Mouse (Mus musculus): ENCODE measurements around the gene Mt3. TPM values are rescaled to one million over a fixed set of nuclear protein-coding genes. Genes with fewer than 3 reads are reported as not detected.

Gene Mt3
- polyA plus RNA-seq, 1 experiment from 2014 or later = 12.0 TPM

DNA sequence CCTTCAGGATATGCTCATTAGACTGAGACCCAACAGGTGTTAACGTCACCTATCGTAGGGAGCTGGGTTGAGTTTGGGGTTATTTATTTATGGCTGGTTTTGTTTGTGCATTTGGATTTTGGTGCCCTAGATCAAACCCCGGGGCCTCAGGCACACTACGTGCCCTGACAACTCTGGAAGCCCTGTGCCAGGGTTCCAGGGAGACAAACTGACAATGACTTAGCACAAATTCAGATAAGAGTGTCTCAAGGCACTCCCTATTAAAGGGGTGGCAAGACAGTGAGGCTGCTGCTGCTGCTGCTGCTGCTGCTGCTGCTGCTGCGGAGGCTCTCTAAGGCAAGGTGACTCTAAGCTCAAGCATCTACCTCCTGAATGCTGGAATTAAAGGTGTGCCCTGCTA lies 17.1 kb downstream of the Mt3 start:
- no peak overlapping the region for H3K4me2 ChIP-seq
- H3K36me3 ChIP-seq (ENCODE audit: control insufficient read depth, insufficient read depth, low read length) = no peaks in the 10 kb centered on the region
- WGBS = 93% methylated on average over 5 of the region's 5 CpGs
- H3K9ac ChIP-seq (ENCODE audit: low read length) = no peak overlapping the region
- DNase-seq (ENCODE audit: low spot score, missing footprints) (no peak), ATAC-seq (ENCODE audit: low FRiP score) (no peak)
- H3K27ac ChIP-seq (ENCODE audit: low read depth, low read length) = no peak overlapping the region
- peaks cover 16% of the 10 kb centered on the region for H3K4me1 ChIP-seq (ENCODE audit: control insufficient read depth, insufficient read depth, low read length)
- H3K9me3 ChIP-seq (ENCODE audit: control insufficient read depth, low read length) = no peaks in the 10 kb centered on the region
- peaks cover 44% of the 10 kb centered on the region for H3K27me3 ChIP-seq (ENCODE audit: control insufficient read depth, insufficient read depth, low read length)
- no peak overlapping the region for H3K4me3 ChIP-seq (ENCODE audit: low read depth, low read length)

- peaks cover 16% of the 10 kb centered on the region for H3K4me1 ChIP-seq (ENCODE audit: control insufficient read depth, insufficient read depth, low read length)
- ATAC-seq (ENCODE audit: low FRiP score) = no peak
- H3K36me3 ChIP-seq (ENCODE audit: control insufficient read depth, insufficient read depth, low read length) = no peaks in the 10 kb centered on the region
- H3K27me3 ChIP-seq (ENCODE audit: control insufficient read depth, insufficient read depth, low read length) = peaks cover 52% of the 10 kb centered on the region
- H3K4me2 ChIP-seq = no peak overlapping the region
- DNase-seq (ENCODE audit: low spot score, missing footprints) = no peak
- WGBS = 51% methylated on average over 10 of the region's 10 CpGs
- H3K9me3 ChIP-seq (ENCODE audit: control insufficient read depth, low read length) = no peaks in the 10 kb centered on the region
- no peak overlapping the region for H3K9ac ChIP-seq (ENCODE audit: low read length)
- no peak overlapping the region for H3K4me3 ChIP-seq (ENCODE audit: low read depth, low read length)
- no peak overlapping the region for H3K27ac ChIP-seq (ENCODE audit: low read depth, low read length)
Observed at GRCm38 (mm10) chr8:94171321-94171755, 18.9 kb downstream of the Mt3 start.

DNA sequence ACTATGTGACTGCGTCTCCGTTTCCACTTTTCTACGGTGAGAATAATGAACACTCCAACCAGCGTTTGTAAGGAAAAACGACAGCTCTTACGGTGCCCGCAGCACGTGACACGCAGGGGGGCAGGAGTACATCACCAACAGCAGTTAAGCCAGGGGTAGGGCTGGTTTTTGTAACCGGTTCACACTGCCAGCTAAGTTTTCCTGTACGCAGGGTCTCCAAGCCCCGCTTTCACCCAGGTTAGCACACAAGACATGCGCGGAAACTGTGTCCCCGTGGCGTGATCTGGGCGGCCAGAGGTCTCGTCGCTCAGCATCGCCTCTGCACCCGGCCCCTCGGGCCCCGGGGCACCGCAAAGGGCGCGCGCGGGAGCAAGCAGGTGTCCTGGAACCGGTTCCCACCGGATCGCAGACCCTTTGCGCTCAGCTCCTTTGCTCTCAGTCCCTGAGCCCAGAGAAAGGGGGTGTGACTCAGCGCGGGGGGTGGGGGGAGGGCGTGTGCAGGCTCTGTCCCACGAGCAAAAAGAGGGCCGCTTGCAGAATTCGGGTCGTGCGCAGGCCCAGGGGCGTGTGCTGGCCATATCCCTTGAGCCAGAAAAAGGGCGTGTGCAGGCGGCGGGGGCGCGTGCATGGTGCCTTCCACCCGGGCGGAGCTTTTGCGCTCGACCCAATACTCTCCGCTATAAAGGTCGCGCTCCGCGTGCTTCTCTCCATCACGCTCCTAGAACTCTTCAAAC lies 19.8 kb downstream of the Mt3 start, which contains the start of gene Mt2:
Gene Mt2 (plus strand): TSS at position 590 of the 734 bp plus-strand sequence.
- under 1% methylated on average over 56 of the region's 56 CpGs for WGBS
- H3K4me2 ChIP-seq = peak within 1 kb of the TSS; percentile 53
- ATAC-seq (ENCODE audit: low FRiP score) (peak; percentile 71; the same call in 1 of the 2 replicates), DNase-seq (ENCODE audit: low spot score, missing footprints) (peak; percentile 97)
- no peak within 1 kb of the TSS for H3K27ac ChIP-seq (ENCODE audit: low read depth, low read length)
- peaks cover 60% of the 10 kb centered on the region for H3K27me3 ChIP-seq (ENCODE audit: control insufficient read depth, insufficient read depth, low read length)
- no peaks in the 10 kb centered on the region for H3K9me3 ChIP-seq (ENCODE audit: control insufficient read depth, low read length)
- peaks cover 16% of the 10 kb centered on the region for H3K4me1 ChIP-seq (ENCODE audit: control insufficient read depth, insufficient read depth, low read length)
- peak within 1 kb of the TSS; percentile 35 for H3K9ac ChIP-seq (ENCODE audit: low read length)
- peak within 1 kb of the TSS; percentile 36 for H3K4me3 ChIP-seq (ENCODE audit: low read depth, low read length)
- no peaks in the 10 kb centered on the region for H3K36me3 ChIP-seq (ENCODE audit: control insufficient read depth, insufficient read depth, low read length)

DNA sequence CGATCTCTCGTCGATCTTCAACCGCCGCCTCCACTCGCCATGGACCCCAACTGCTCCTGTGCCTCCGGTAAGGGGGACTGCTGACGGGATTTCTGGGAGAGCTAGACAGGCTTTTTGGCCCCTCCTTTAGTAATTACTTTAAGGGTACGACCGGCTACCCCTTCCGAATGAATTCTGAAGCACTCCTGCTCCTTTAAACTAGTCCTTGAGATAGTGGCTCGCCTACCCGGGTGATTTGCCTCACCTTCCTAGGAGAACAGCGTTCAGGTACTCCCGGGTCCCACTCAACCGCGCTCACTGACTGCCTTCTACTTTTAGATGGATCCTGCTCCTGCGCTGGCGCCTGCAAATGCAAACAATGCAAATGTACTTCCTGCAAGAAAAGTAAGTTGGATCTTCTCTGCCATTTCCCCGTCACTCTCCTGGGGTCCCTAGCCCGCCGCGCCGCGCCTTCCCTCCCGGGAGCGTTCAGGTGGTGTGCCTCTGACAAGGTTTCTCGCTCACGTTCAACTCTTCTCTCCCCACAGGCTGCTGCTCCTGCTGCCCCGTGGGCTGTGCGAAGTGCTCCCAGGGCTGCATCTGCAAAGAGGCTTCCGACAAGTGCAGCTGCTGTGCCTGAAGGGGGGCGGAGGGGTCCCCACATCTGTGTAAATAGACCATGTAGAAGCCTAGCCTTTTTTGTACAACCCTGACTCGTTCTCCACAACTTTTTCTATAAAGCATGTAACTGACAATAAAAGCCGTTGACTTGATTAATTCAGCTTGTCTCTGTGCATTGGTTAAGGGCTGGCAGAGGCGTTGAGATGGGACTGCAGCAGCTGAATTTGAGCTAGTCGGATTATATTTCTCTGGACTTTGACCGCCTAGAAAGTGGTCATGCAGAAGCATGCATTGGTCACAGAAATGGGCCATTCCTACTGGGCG lies 20.7 kb downstream of the Mt3 start:
- Histone ChIP-seq H3K4me3 (ENCODE audit: low read depth, low read length) (peak overlapping the region; percentile 36), H3K27me3 (ENCODE audit: control insufficient read depth, insufficient read depth, low read length) (peaks cover 67% of the 10 kb centered on the region), H3K36me3 (ENCODE audit: control insufficient read depth, insufficient read depth, low read length) (no peaks in the 10 kb centered on the region), H3K9me3 (ENCODE audit: control insufficient read depth, low read length) (no peaks in the 10 kb centered on the region), H3K27ac (ENCODE audit: low read depth, low read length) (no peak overlapping the region), H3K4me2 (peak overlapping the region; percentile 53), H3K9ac (ENCODE audit: low read length) (peak overlapping the region; percentile 30; the same call in 1 of the 2 replicates), H3K4me1 (ENCODE audit: control insufficient read depth, insufficient read depth, low read length) (peaks cover 16% of the 10 kb centered on the region)
- DNase-seq (ENCODE audit: low spot score, missing footprints) (peak; percentile 93), ATAC-seq (ENCODE audit: low FRiP score) (peak; percentile 33; the same call in 1 of the 2 replicates)
- WGBS = 1% methylated on average over 39 of the region's 39 CpGs

GRCm38 (mm10) chr8:94173848-94174403 lies 21.5 kb downstream of the Mt3 start:
- Histone ChIP-seq H3K27ac (ENCODE audit: low read depth, low read length) (no peak overlapping the region), H3K4me3 (ENCODE audit: low read depth, low read length) (no peak overlapping the region), H3K4me1 (ENCODE audit: control insufficient read depth, insufficient read depth, low read length) (peaks cover 16% of the 10 kb centered on the region), H3K9ac (ENCODE audit: low read length) (no peak overlapping the region), H3K36me3 (ENCODE audit: control insufficient read depth, insufficient read depth, low read length) (no peaks in the 10 kb centered on the region), H3K4me2 (no peak overlapping the region), H3K27me3 (ENCODE audit: control insufficient read depth, insufficient read depth, low read length) (peaks cover 74% of the 10 kb centered on the region), H3K9me3 (ENCODE audit: control insufficient read depth, low read length) (no peaks in the 10 kb centered on the region)
- ATAC-seq (ENCODE audit: low FRiP score) (no peak), DNase-seq (ENCODE audit: low spot score, missing footprints) (no peak)
- 46% methylated on average over 11 of the region's 11 CpGs for WGBS

DNA sequence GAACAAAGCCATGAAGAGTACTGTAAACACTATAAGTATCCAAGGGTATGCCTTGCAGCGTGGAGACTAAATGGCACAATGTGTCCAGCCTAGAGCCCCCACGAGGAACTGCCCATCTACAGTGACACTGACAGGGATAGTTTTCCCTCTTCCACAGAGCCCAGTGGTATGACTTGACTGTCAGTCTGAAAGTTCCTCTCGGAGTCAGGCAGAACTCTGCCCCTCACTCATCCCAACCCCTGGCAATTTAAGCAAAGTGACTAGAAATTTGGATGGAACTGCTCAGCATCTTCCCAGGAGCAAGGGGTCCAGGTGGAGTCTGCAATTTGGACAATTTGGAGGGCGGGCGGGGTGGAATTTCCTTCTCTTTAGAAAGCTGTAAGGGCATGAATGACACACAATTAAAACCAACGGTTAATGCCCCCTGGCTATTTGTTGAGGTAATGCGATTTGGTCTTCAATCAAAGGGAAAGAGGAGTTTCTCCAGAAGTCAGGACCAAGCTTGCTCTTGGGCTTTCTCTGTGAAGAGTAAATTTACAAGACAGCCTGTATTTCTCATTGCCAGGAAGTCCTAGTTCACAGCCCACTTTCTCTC lies 22.3 kb downstream of the Mt3 start:
- WGBS = 26% methylated on average over 7 of the region's 7 CpGs
- Histone ChIP-seq H3K9ac (ENCODE audit: low read length) (no peak overlapping the region), H3K4me2 (no peak overlapping the region), H3K4me3 (ENCODE audit: low read depth, low read length) (no peak overlapping the region), H3K9me3 (ENCODE audit: control insufficient read depth, low read length) (no peaks in the 10 kb centered on the region), H3K36me3 (ENCODE audit: control insufficient read depth, insufficient read depth, low read length) (no peaks in the 10 kb centered on the region), H3K4me1 (ENCODE audit: control insufficient read depth, insufficient read depth, low read length) (peaks cover 20% of the 10 kb centered on the region), H3K27me3 (ENCODE audit: control insufficient read depth, insufficient read depth, low read length) (peaks cover 82% of the 10 kb centered on the region), H3K27ac (ENCODE audit: low read depth, low read length) (no peak overlapping the region)
- DNase-seq (ENCODE audit: low spot score, missing footprints) (peak; percentile 84), ATAC-seq (ENCODE audit: low FRiP score) (no peak)

GRCm38 (mm10) chr8:94177716-94178390 lies 25.4 kb downstream of the Mt3 start:
- Histone ChIP-seq H3K27me3 (ENCODE audit: control insufficient read depth, insufficient read depth, low read length) (peaks cover 73% of the 10 kb centered on the region), H3K4me1 (ENCODE audit: control insufficient read depth, insufficient read depth, low read length) (peaks cover 15% of the 10 kb centered on the region), H3K9ac (ENCODE audit: low read length) (no peak overlapping the region), H3K4me3 (ENCODE audit: low read depth, low read length) (no peak overlapping the region), H3K4me2 (no peak overlapping the region), H3K36me3 (ENCODE audit: control insufficient read depth, insufficient read depth, low read length) (no peaks in the 10 kb centered on the region), H3K27ac (ENCODE audit: low read depth, low read length) (no peak overlapping the region), H3K9me3 (ENCODE audit: control insufficient read depth, low read length) (no peaks in the 10 kb centered on the region)
- ATAC-seq (ENCODE audit: low FRiP score) (no peak), DNase-seq (ENCODE audit: low spot score, missing footprints) (peak; percentile 85)
- WGBS = 66% methylated on average over 7 of the region's 7 CpGs

Data from midbrain, embryonic 11.5 days (tissue).